Mouse (Mus musculus) heart, embryonic 11.5 days (tissue): Measurements from ENCODE around the gene Tmem30b. TPM values are rescaled to one million over a fixed set of nuclear protein-coding genes. Genes with fewer than 3 reads are reported as not detected.

Experiments used
- ATAC-seq: fragments of 200-750 bp; cut with Nextera tagmentation; replicated peaks from 2 replicates; pipeline ENCODE4 v1.8.0; 2017; ENCODE audit warnings: moderate library complexity; ENCODE audit not compliant: insufficient number of reproducible peaks, low FRiP score, low TSS enrichment
- H3K27ac ChIP-seq: fragments of 300-500 bp; sonication (generic); 2 replicates; pipeline ENCODE4 v1.5.1; 2014; ENCODE audit warnings: mild to moderate bottlenecking, low read depth, low read length
- H3K27me3 ChIP-seq: fragments of 300-500 bp; sonication (generic); 2 replicates; pipeline ENCODE4 v1.6.1; 2014; ENCODE audit warnings: mild to moderate bottlenecking, low read length, mixed read lengths; ENCODE audit not compliant: control insufficient read depth, insufficient read depth
- H3K36me3 ChIP-seq: fragments of 300-500 bp; sonication (generic); 2 replicates; pipeline ENCODE4 v1.6.1; 2014; ENCODE audit warnings: mild to moderate bottlenecking, low read length, moderate library complexity, mixed read lengths; ENCODE audit not compliant: control insufficient read depth, insufficient read depth
- H3K4me1 ChIP-seq: fragments of 300-500 bp; sonication (generic); 2 replicates; pipeline ENCODE4 v1.6.1; 2014; ENCODE audit warnings: low read length; ENCODE audit not compliant: control insufficient read depth, insufficient read depth
- H3K4me2 ChIP-seq: fragments of 300-500 bp; sonication (generic); 2 replicates; pipeline ENCODE4 v1.6.1; 2014; ENCODE audit warnings: mild to moderate bottlenecking, moderate library complexity
- H3K4me3 ChIP-seq: fragments of 300-500 bp; sonication (generic); 2 replicates; pipeline ENCODE4 v1.5.1; 2014; ENCODE audit warnings: low read depth, low read length
- H3K9ac ChIP-seq: fragments of 300-500 bp; sonication (generic); 2 replicates; pipeline ENCODE4 v1.6.1; 2014; ENCODE audit warnings: mild to moderate bottlenecking, low read depth, low read length, moderate library complexity
- H3K9me3 ChIP-seq: fragments of 300-500 bp; sonication (generic); replicated peaks from 2 replicates; pipeline ENCODE4 v1.6.1; 2016; ENCODE audit warnings: low read length; ENCODE audit not compliant: control insufficient read depth
- WGBS: fragments of 180-500 bp; shearing (Covaris S2); extraction: QIAGEN DNeasy Blood & Tissue Kit; methylation state at CpG from one replicate; pipeline ENCODE4 v1.1.7; 2014; ENCODE audit not compliant: insufficient replicate concordance; 5-methylcytosine and 5-hydroxymethylcytosine counted together
- polyA plus RNA-seq: library from polyadenylated mRNA; unstranded; fragments of >200 nt; fragmentation: Nextera tagmentation; extraction: Ambion mirVana; gene quantifications from 2 replicates; pipeline ENCODE4 v1.2.1, GENCODE M21; 2014

Tmem30b gene
- polyA plus RNA-seq, 1 experiment from 2014 or later = 0.30 TPM

GRCm38 (mm10) chr12:73517768-73518167 is 28.4 kb downstream of the Tmem30b start:
- Histone ChIP-seq H3K9me3 (no peaks in the 10 kb centered on the region), H3K9ac (no peak overlapping the region), H3K36me3 (no peaks in the 10 kb centered on the region), H3K27ac (no peak overlapping the region), H3K4me3 (no peak overlapping the region), H3K4me2 (no peak overlapping the region), H3K27me3 (no peaks in the 10 kb centered on the region), H3K4me1 (peaks cover 3% of the 10 kb centered on the region; the same call in 1 of the 2 replicates)
- no peak for ATAC-seq
- WGBS = 63% methylated on average over 12 of the region's 12 CpGs

GRCm38 (mm10) chr12:73517022-73517709 is 29.0 kb downstream of the Tmem30b start:
- peak overlapping the region; percentile 45 for H3K4me2 ChIP-seq
- 0 out of 2 replicates have a peak, but pooled peaks have one; percentile 52 for ATAC-seq
- H3K27me3 ChIP-seq = no peaks in the 10 kb centered on the region
- no peak overlapping the region for H3K4me3 ChIP-seq
- peaks cover 3% of the 10 kb centered on the region; the same call in 1 of the 2 replicates for H3K4me1 ChIP-seq
- no peak overlapping the region for H3K27ac ChIP-seq
- 35% methylated on average over 15 of the region's 15 CpGs for WGBS
- no peaks in the 10 kb centered on the region for H3K9me3 ChIP-seq
- no peaks in the 10 kb centered on the region for H3K36me3 ChIP-seq
- no peak overlapping the region for H3K9ac ChIP-seq

- Histone ChIP-seq H3K4me2 (no peak overlapping the region), H3K4me3 (no peak overlapping the region), H3K27ac (no peak overlapping the region), H3K4me1 (peaks cover 3% of the 10 kb centered on the region; the same call in 1 of the 2 replicates), H3K36me3 (no peaks in the 10 kb centered on the region), H3K27me3 (no peaks in the 10 kb centered on the region), H3K9ac (no peak overlapping the region), H3K9me3 (no peaks in the 10 kb centered on the region)
- no peak for ATAC-seq
- WGBS = 78% methylated on average over 8 of the region's 8 CpGs
Measured at GRCm38 (mm10) chr12:73516516-73516915, 29.7 kb downstream of the Tmem30b start.

- no peaks in the 10 kb centered on the region for H3K36me3 ChIP-seq
- ATAC-seq = no peak
- H3K27ac ChIP-seq = no peak overlapping the region
- H3K4me1 ChIP-seq = no peaks in the 10 kb centered on the region
- H3K4me3 ChIP-seq = no peak overlapping the region
- H3K9me3 ChIP-seq = no peaks in the 10 kb centered on the region
- WGBS = 74% methylated on average over 6 of the region's 6 CpGs
- H3K27me3 ChIP-seq = no peaks in the 10 kb centered on the region
- H3K9ac ChIP-seq = no peak overlapping the region
- no peak overlapping the region for H3K4me2 ChIP-seq
Measured at GRCm38 (mm10) chr12:73514722-73515121, 31.5 kb downstream of the Tmem30b start.

GRCm38 (mm10) chr12:73513958-73514357 is 32.2 kb downstream of the Tmem30b start:
- Histone ChIP-seq H3K27ac (no peak overlapping the region), H3K4me2 (no peak overlapping the region), H3K4me3 (no peak overlapping the region), H3K9ac (no peak overlapping the region), H3K36me3 (no peaks in the 10 kb centered on the region), H3K27me3 (no peaks in the 10 kb centered on the region), H3K9me3 (no peaks in the 10 kb centered on the region), H3K4me1 (no peaks in the 10 kb centered on the region)
- ATAC-seq = no peak
- WGBS = 82% methylated on average over 10 of the region's 10 CpGs

- Histone ChIP-seq H3K4me2 (no peak overlapping the region), H3K9ac (no peak overlapping the region), H3K27me3 (no peaks in the 10 kb centered on the region), H3K4me3 (no peak overlapping the region), H3K9me3 (no peaks in the 10 kb centered on the region), H3K4me1 (no peaks in the 10 kb centered on the region), H3K27ac (no peak overlapping the region), H3K36me3 (no peaks in the 10 kb centered on the region)
- WGBS = 80% methylated on average over 16 of the region's 16 CpGs
- ATAC-seq = no peak
Measured at GRCm38 (mm10) chr12:73511467-73512047, 34.6 kb downstream of the Tmem30b start.

- H3K36me3 ChIP-seq = no peaks in the 10 kb centered on the region
- no peak overlapping the region for H3K4me2 ChIP-seq
- H3K4me1 ChIP-seq = no peaks in the 10 kb centered on the region
- no peaks in the 10 kb centered on the region for H3K27me3 ChIP-seq
- H3K9me3 ChIP-seq = no peaks in the 10 kb centered on the region
- H3K4me3 ChIP-seq = no peak overlapping the region
- no peak overlapping the region for H3K27ac ChIP-seq
- 74% methylated on average over 14 of the region's 14 CpGs for WGBS
- ATAC-seq = no peak
- H3K9ac ChIP-seq = no peak overlapping the region
Measured at GRCm38 (mm10) chr12:73507105-73507504, 39.1 kb downstream of the Tmem30b start.

- WGBS = 88% methylated on average over 5 of the region's 5 CpGs
- Histone ChIP-seq H3K9me3 (no peaks in the 10 kb centered on the region), H3K4me2 (no peak overlapping the region), H3K4me3 (no peak overlapping the region), H3K4me1 (no peaks in the 10 kb centered on the region), H3K27ac (no peak overlapping the region), H3K9ac (no peak overlapping the region), H3K36me3 (no peaks in the 10 kb centered on the region), H3K27me3 (no peaks in the 10 kb centered on the region)
- no peak for ATAC-seq
Measured at GRCm38 (mm10) chr12:73506648-73507047, 39.5 kb downstream of the Tmem30b start.
